Mouse (Mus musculus) erythroblast, embryonic 14.5 days (primary cell): ENCODE data around the gene E2f2. TPM values are rescaled to one million over a fixed set of nuclear protein-coding genes. Genes with fewer than 3 reads are reported as not detected.

Experiments used
- H3K27me3 ChIP-seq: 2 replicates; pipeline ENCODE4 v1.6.1; 2012; ENCODE audit warnings: inconsistent platforms; ENCODE audit not compliant: control insufficient read depth
- H3K36me3 ChIP-seq: 2 replicates; pipeline ENCODE4 v1.6.1; 2012; ENCODE audit warnings: mild to moderate bottlenecking, inconsistent platforms; ENCODE audit not compliant: control insufficient read depth
- H3K4me1 ChIP-seq: 2 replicates; pipeline ENCODE4 v1.6.1; 2012; ENCODE audit warnings: inconsistent platforms; ENCODE audit not compliant: control insufficient read depth
- H3K4me3 ChIP-seq: replicated peaks from 2 replicates; pipeline ENCODE3; 2012; ENCODE audit warnings: moderate library complexity, mild to moderate bottlenecking, inconsistent platforms
- H3K9me3 ChIP-seq: 2 replicates; pipeline ENCODE4 v1.6.1; 2012; ENCODE audit warnings: low read length, inconsistent platforms, mixed read lengths; ENCODE audit not compliant: control insufficient read depth
- GATA1 ChIP-seq: IDR thresholded peaks from 2 replicates; pipeline ENCODE4 v1.6.1; 2012; ENCODE audit warnings: low read length, inconsistent platforms, mixed read lengths
- TAL1 ChIP-seq: IDR thresholded peaks from 3 replicates; pipeline ENCODE4 v1.6.1; 2012; ENCODE audit warnings: low read length, inconsistent platforms, mixed read lengths
- polyA plus RNA-seq: library from polyadenylated mRNA; stranded (reverse); fragments of >175 nt; gene quantifications from 2 replicates; pipeline ENCODE4 v1.2.3, GENCODE M21; 2012

Gene E2f2
- polyA plus RNA-seq, 1 experiment, result 108 TPM

GRCm38 (mm10) chr4:136149734-136150133, 22.5 kb upstream of the E2f2 start:
- Histone ChIP-seq H3K4me1 (peaks cover 14% of the 10 kb centered on the region), H3K9me3 (peaks cover 19% of the 10 kb centered on the region), H3K36me3 (no peaks in the 10 kb centered on the region), H3K4me3 (no peak overlapping the region), H3K27me3 (peaks cover 75% of the 10 kb centered on the region)
- TF ChIP-seq TAL1 (no peak), GATA1 (no peak)

DNA sequence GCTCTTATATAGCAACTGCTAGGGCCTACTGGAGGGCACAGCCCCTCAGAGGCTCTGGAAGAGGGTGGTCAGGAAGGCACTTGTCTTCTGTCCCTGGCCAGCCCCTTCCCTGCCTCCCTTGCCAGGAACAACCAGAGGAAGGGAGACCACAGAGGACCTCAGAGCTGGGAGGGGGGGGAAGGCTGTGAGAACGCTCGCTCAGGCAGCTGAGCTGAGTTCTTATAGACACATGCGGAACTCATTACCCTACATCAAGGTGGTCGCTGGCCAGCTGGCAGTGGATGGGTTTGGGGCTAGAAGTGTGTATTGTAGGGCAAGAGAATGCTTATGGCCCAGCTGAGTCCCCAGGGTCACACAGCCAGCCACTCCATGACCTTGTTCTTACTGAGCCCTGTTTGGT, 21.6 kb upstream of the E2f2 start:
- peaks cover 11% of the 10 kb centered on the region for H3K4me1 ChIP-seq
- no peak for TF ChIP-seq GATA1
- H3K9me3 ChIP-seq, result peaks cover 17% of the 10 kb centered on the region

DNA sequence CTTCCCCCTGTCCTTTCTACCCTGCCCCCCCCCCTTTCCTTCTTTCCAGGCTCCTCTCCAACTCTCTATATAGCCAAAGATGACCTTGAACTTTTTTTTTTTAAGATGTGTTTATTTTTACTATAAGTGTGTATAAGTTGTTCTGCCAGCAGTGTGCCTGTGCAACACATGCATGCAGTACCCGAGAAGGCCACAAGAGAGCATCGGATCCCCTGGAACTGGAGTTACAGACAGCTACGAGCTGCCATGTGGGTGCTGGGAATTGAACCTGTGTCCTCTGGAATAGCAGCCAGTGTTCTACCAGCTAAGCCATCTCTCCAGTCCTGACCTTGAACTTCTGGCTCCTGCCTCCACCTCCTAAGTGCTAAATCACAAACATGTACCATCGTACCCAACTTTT, 19.4 kb upstream of the E2f2 start:
- Histone ChIP-seq H3K27me3 (peaks cover 58% of the 10 kb centered on the region), H3K4me3 (no peak overlapping the region), H3K4me1 (peaks cover 6% of the 10 kb centered on the region), H3K9me3 (peaks cover 10% of the 10 kb centered on the region), H3K36me3 (no peaks in the 10 kb centered on the region)
- TF ChIP-seq TAL1 (no peak), GATA1 (no peak)

More for the DNA sequence above, 21.6 kb upstream of the E2f2 start:
- H3K4me3 ChIP-seq, result no peak overlapping the region
- no peaks in the 10 kb centered on the region for H3K36me3 ChIP-seq
- H3K27me3 ChIP-seq, result peaks cover 69% of the 10 kb centered on the region

GRCm38 (mm10) chr4:136154462-136154861, 17.7 kb upstream of the E2f2 start:
- Histone ChIP-seq H3K4me3 (no peak overlapping the region), H3K36me3 (no peaks in the 10 kb centered on the region), H3K27me3 (peaks cover 41% of the 10 kb centered on the region), H3K9me3 (peaks cover 3% of the 10 kb centered on the region), H3K4me1 (peaks cover under 1% of the 10 kb centered on the region; the same call in 1 of the 2 replicates)
- TF ChIP-seq GATA1, result no peak
- TF ChIP-seq TAL1, result no peak

- H3K27me3 ChIP-seq, result peaks cover 22% of the 10 kb centered on the region
- no peak overlapping the region for H3K4me3 ChIP-seq
- no peaks in the 10 kb centered on the region for H3K9me3 ChIP-seq
- H3K36me3 ChIP-seq, result no peaks in the 10 kb centered on the region
- H3K4me1 ChIP-seq, result peaks cover 23% of the 10 kb centered on the region
- TF ChIP-seq GATA1 (no peak), TAL1 (no peak)
Measured at GRCm38 (mm10) chr4:136158498-136158897, 13.7 kb upstream of the E2f2 start.

GRCm38 (mm10) chr4:136159802-136160397, 12.3 kb upstream of the E2f2 start:
- H3K36me3 ChIP-seq, result no peaks in the 10 kb centered on the region
- H3K9me3 ChIP-seq, result no peaks in the 10 kb centered on the region
- TF ChIP-seq GATA1 (no peak), TAL1 (no peak)
- no peak overlapping the region for H3K4me3 ChIP-seq
- peaks cover 28% of the 10 kb centered on the region for H3K4me1 ChIP-seq
- peaks cover 15% of the 10 kb centered on the region for H3K27me3 ChIP-seq

DNA sequence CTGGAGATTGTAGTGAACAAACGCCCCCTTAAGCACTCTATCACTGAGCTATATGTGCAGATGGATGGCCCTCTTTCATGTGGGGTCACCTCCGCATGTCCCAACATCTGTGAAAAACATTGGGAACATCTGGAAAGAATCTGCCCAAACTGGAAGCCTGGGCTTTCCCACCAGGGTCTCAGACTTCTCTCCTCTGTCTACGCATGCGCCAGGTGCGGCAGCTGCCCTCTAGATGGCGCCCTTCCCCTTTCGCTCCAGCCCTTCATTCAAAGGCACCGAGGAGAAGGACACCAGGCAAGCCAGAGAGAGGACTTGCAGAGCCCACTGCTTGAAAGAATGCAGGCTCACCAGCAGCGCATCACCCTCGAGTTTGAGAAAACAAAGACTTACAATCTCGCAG, 8.7 kb upstream of the E2f2 start:
- Histone ChIP-seq H3K27me3 (peaks cover 12% of the 10 kb centered on the region), H3K4me1 (peaks cover 45% of the 10 kb centered on the region), H3K4me3 (no peak overlapping the region), H3K36me3 (no peaks in the 10 kb centered on the region), H3K9me3 (no peaks in the 10 kb centered on the region)
- TF ChIP-seq GATA1 (no peak), TAL1 (no peak)

- Histone ChIP-seq H3K27me3 (peaks cover 12% of the 10 kb centered on the region), H3K9me3 (no peaks in the 10 kb centered on the region), H3K4me3 (no peak overlapping the region), H3K4me1 (peaks cover 43% of the 10 kb centered on the region), H3K36me3 (no peaks in the 10 kb centered on the region)
- TF ChIP-seq GATA1 (no peak), TAL1 (no peak)
Measured at GRCm38 (mm10) chr4:136164981-136165380, 7.2 kb upstream of the E2f2 start.

GRCm38 (mm10) chr4:136167701-136168100, 4.5 kb upstream of the E2f2 start:
- H3K4me3 ChIP-seq, result no peak overlapping the region

DNA sequence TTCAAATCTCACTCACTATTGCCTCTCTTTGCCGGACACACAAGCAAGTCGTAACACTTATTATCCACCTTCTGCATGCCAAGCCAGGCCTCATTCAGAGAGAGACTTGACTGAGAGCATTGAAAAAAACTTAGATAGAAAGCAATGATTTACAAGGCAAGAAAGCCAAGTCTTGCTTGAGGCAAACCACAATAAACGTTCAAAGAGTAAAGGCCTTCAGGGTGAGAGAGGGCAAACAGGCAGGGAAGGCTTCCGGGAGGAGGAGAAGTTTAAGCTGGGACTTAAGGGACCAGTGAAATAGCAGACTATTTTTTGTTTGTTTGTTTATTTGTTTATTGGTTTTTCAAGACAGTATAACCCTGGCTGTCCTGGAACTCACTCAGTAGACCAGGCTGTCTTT, 1.8 kb upstream of the E2f2 start:
- H3K36me3 ChIP-seq, result peaks cover 29% of the 10 kb centered on the region
- H3K27me3 ChIP-seq, result peaks cover 6% of the 10 kb centered on the region
- H3K4me1 ChIP-seq, result peaks cover 52% of the 10 kb centered on the region
- H3K4me3 ChIP-seq, result no peak overlapping the region
- no peaks in the 10 kb centered on the region for H3K9me3 ChIP-seq
- TF ChIP-seq GATA1 (no peak), TAL1 (no peak)

More at GRCm38 (mm10) chr4:136167701-136168100, 4.5 kb upstream of the E2f2 start:
- Histone ChIP-seq H3K27me3 (peaks cover 9% of the 10 kb centered on the region), H3K9me3 (no peaks in the 10 kb centered on the region), H3K4me1 (peaks cover 47% of the 10 kb centered on the region), H3K36me3 (peaks cover 2% of the 10 kb centered on the region)
- no peak for TF ChIP-seq TAL1
- TF ChIP-seq GATA1, result no peak
